Mouse (Mus musculus): ENCODE data around the gene Gtdc1.

DNA sequence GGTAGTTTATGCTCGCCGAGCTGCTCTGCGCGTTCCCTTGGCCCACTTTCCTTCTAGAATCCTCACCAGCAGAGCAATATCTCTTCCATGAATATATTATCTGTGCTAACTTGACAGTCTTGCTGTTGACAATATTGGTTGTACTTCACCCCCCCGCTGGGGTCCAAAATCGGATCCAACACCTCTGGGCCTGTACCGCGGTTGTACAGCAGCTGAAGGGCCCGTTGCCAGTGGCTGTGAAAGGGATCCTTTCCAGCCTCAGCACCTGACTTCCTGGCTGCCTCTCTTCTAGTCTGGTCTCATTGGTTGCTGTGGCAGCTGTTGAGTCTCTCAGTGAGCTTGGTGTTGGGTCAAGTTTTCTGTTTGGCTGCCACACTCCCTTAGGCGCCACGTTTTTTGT is 391.7 kb downstream of the Gtdc1 start:
- no peak for TF ChIP-seq POLR2A (IDR thresholded peaks at IDR 0.05; ENCODE audit: insufficient read length, low read depth)
- TF ChIP-seq USF1 (IDR thresholded peaks at IDR 0.05; ENCODE audit: low read depth): no peak
- no peak for TF ChIP-seq TCF12 (IDR thresholded peaks at IDR 0.05; ENCODE audit: insufficient read depth, poor library complexity, severe bottlenecking)
- TF ChIP-seq MAX (IDR thresholded peaks at IDR 0.05; ENCODE audit: low read depth): no peak
- TF ChIP-seq TCF3 (IDR thresholded peaks at IDR 0.05; ENCODE audit: insufficient read length, low read depth): peak; percentile 22
- peak in 2 of 3 experiments; percentile 46 to 83 for TF ChIP-seq MYOG (IDR thresholded peaks at IDR 0.05; ENCODE audit: control insufficient read depth in 1 of 3, insufficient read depth in 1 of 3, insufficient read length in 2 of 3, low read depth in 2 of 3)
- no peak for TF ChIP-seq SRF (IDR thresholded peaks at IDR 0.05; ENCODE audit: control insufficient read depth, insufficient read length, low read depth)
